Mouse (Mus musculus): ENCODE data around the gene Mettl7a2.

The Mettl7a2 gene

GRCm38 (mm10) chr15:100393016-100393415 is 40.0 kb downstream of the Mettl7a2 start:
- no peak for DNase-seq (ENCODE audit: extremely low read depth, low read depth, low spot score)

DNA sequence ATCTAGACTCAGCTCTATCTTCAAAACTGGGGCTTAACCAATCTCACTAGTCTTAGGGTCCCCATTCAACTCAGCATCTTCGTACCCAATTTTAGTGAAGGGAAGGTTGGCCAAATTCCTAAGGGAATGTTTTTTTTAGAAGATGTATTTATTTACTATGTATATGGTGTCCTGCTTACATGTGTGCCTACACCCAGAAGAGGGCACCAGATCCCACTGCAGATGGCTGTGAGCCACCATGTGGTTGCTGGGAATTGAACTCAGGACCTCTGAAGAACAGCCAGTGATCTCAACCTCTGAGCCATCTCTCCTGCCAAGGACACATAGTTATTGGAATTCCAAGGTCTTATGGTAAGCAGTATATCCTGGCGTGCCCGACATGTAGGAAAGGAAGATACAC is 42.6 kb downstream of the Mettl7a2 start:
- no peak for DNase-seq (ENCODE audit: extremely low read depth, low read depth, low spot score)

DNA sequence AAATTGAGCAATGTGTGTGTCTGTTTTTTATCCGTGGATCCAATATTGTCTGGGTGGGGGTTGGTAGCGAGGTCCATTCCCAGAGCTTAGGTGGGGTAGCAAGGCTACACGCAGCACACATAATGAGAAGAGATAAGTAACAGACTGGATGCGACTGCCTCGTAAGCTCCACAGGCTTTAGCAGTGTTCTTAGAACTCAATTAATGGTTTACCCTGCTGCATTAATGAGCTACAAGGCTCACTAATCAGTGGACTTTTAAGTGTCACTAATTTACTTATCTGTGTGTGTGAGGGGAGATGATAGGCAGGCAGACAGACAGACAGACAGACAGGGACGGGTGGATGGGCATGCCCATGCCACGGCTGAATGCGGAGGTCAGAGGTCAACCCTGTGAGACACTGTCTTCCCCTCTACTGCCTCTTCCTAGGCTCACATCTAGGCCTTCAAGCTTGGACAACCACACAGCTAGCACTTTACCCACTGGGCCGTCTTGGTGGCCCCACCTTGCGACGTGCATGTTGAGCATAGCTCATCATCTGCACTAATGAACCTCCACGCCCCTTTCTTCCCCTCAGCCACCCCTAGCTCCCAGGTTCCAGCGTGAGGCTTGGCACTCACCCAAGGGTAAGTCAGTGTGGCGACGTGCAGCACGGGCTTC is 47.7 kb downstream of the Mettl7a2 start:
- no peak for DNase-seq (ENCODE audit: extremely low read depth, low read depth, low spot score)

DNA sequence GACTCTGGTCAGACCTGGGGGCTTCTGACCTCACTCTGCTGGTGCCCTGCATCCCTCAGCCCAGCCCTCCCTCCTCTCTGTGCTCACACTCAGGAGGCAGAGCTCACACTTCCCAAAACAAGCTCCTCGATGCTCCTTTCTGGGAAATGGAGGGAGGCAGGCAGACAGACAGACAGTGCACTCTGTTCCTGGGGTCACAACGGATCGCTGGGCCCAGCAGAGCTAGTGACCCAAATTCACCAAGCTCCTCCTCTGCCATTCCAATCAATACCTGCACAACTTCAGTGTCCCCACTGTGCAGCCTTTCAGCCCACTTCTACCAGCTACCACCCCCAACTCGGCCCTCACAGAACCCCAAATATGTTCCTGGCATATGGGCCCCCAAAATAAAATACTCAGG is 48.8 kb downstream of the Mettl7a2 start:
- no peak for DNase-seq (ENCODE audit: extremely low read depth, low read depth, low spot score)

DNA sequence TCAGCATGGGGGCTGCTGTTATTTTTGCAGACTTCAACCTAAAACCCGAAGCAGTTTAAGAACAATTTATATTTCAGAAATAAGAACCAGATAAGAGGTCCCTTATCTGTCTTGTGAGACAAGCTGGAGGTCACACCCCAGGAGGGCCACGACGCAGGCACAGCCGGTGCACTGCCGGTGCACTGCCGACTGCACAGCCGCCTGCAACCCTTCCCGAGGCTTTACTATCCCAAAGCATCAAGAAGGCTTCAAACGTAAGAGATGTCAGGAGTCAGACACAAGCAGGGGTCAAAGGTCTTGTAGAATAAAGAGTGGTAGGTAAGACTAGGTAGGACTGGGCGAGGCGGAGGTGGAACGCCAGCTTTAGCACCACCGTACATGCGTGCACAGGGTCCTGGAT is 49.3 kb downstream of the Mettl7a2 start:
- no peak for DNase-seq (ENCODE audit: extremely low read depth, low read depth, low spot score)

- DNase-seq (ENCODE audit: extremely low read depth, low read depth, low spot score): no peak
These were observed 49.8 kb downstream of the Mettl7a2 start for GRCm38 (mm10) chr15:100402798-100403197.

DNA sequence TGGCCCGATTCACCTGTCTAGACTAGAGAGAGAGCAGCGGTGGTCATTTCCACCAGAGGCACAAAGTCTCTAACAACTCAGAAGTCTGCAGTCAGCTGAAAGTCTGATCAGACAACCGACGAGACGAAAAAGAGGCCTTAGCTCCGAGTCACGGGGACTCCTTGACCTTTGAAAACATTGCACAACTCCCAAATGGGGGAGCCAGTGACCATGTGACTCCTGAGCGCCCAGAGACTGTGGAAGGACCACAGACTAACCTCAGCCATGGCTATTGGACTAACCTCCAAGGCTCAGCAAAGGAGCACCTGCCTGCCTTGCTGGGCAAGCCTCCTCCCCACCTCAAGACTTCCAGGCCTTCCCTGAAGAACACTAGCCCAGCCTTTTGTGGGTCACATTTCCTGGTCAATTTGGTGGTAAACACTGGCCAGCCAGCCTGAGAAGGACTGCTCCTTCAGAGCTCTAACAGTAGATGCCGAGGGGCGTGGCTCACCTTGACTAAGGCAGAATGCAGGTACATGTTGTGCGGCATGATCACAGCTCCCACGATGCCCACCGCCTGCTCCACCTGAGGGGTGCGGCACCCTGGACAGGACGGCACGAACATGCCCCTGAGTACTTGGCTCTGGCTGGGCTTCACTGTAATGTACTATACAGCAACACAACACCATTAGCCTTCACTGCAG is 50.5 kb downstream of the Mettl7a2 start:
- no peak for DNase-seq (ENCODE audit: extremely low read depth, low read depth, low spot score)

- no peak for DNase-seq (ENCODE audit: extremely low read depth, low read depth, low spot score)
These were observed 53.1 kb downstream of the Mettl7a2 start for GRCm38 (mm10) chr15:100406088-100406487.

DNA sequence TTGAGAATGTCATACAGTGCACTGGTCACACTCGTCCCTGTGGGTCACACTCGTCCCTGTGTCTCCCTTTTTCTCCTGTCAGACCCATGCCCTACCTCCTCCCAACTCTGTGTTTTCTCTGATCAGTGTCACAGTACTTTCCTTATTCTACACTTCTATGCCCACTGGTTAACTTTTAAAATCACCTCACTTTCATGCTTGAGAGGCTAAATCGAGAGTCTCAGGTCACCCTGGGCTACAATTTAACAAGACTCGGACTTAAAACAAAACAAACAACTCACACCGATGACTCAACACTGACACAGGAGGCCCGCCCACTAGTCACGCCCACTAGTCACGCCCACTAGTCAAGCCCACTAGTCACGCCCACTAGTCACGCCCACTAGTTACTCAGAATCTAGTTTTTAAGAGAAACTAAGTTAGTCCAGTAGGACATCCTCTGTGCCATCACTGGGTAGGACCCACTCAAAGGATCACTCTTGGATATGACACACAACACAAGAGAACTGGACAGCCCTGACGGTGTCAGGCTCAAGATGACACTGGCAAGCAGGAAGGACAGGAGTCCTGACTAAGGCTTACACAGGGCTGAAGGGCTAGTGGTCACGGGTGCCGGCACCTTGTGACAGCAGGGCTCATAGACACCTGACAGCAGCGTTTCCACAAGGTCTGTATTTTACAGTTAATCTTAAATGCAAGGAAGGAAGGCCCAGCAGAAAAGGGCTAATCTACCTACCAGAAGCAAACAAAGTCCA is 58.1 kb downstream of the Mettl7a2 start:
- DNase-seq (ENCODE audit: extremely low read depth, low read depth, low spot score): no peak

Measured in fat pad, adult 2 months (tissue).